Mouse (Mus musculus) embryonic facial prominence, embryonic 12.5 days (tissue): ENCODE data around the gene Ehd4. TPM values are rescaled to one million over a fixed set of nuclear protein-coding genes. Genes with fewer than 3 reads are reported as not detected.

Source experiments
- ATAC-seq: fragments of 200-750 bp; cut with Nextera tagmentation; 2 replicates; pipeline ENCODE4 v1.8.0; 2017; ENCODE audit not compliant: insufficient number of reproducible peaks, insufficient read depth, low FRiP score, low TSS enrichment
- H3K27ac ChIP-seq: fragments of 300-500 bp; sonication (generic); 2 replicates; pipeline ENCODE4 v1.5.1; 2016; ENCODE audit warnings: mild to moderate bottlenecking
- H3K27me3 ChIP-seq: fragments of 300-500 bp; sonication (generic); 2 replicates; pipeline ENCODE4 v1.6.1; 2016; ENCODE audit warnings: mild to moderate bottlenecking, moderate library complexity
- H3K36me3 ChIP-seq: fragments of 300-500 bp; sonication (generic); 2 replicates; pipeline ENCODE4 v1.6.1; 2016; ENCODE audit warnings: mild to moderate bottlenecking
- H3K4me1 ChIP-seq: fragments of 300-500 bp; sonication (generic); 2 replicates; pipeline ENCODE4 v1.6.1; 2016
- H3K4me2 ChIP-seq: fragments of 300-500 bp; sonication (generic); replicated peaks from 2 replicates; pipeline ENCODE4 v1.6.1; 2016; ENCODE audit warnings: mild to moderate bottlenecking, moderate library complexity
- H3K4me3 ChIP-seq: fragments of 300-500 bp; sonication (generic); 2 replicates; pipeline ENCODE4 v1.5.1; 2016; ENCODE audit warnings: mild to moderate bottlenecking
- H3K9ac ChIP-seq: fragments of 300-500 bp; sonication (generic); 2 replicates; pipeline ENCODE4 v1.6.1; 2016; ENCODE audit warnings: mild to moderate bottlenecking, moderate library complexity
- H3K9me3 ChIP-seq: fragments of 300-500 bp; sonication (generic); 2 replicates; pipeline ENCODE4 v1.6.1; 2016; ENCODE audit warnings: mild to moderate bottlenecking, moderate library complexity
- WGBS: fragments of 180-500 bp; shearing (Covaris S2); methylation state at CpG from one replicate; pipeline ENCODE4 v1.1.7; 2016; 5-methylcytosine and 5-hydroxymethylcytosine counted together
- polyA plus RNA-seq: library from polyadenylated mRNA; unstranded; fragments of >200 nt; fragmentation: Nextera tagmentation; extraction: Ambion mirVana; gene quantifications from 2 replicates; pipeline ENCODE4 v1.2.1, GENCODE M21; 2016

Gene Ehd4
- polyA plus RNA-seq, 1 experiment from 2014 or later = 22.8 TPM

GRCm38 (mm10) chr2:120125461-120125860 is 28.9 kb downstream of the Ehd4 start:
- ATAC-seq = no peak
- H3K4me1 ChIP-seq = peaks cover 17% of the 10 kb centered on the region
- no peak overlapping the region for H3K27ac ChIP-seq
- no peak overlapping the region for H3K4me3 ChIP-seq
- H3K9me3 ChIP-seq = no peaks in the 10 kb centered on the region
- WGBS = 97% methylated on average over 1 of the region's 1 CpGs
- no peaks in the 10 kb centered on the region for H3K36me3 ChIP-seq
- no peak overlapping the region for H3K9ac ChIP-seq
- H3K27me3 ChIP-seq = no peaks in the 10 kb centered on the region
- H3K4me2 ChIP-seq = no peak overlapping the region

GRCm38 (mm10) chr2:120124946-120125345 is 29.5 kb downstream of the Ehd4 start:
- Histone ChIP-seq H3K4me3 (no peak overlapping the region), H3K27ac (no peak overlapping the region), H3K9me3 (no peaks in the 10 kb centered on the region), H3K4me2 (no peak overlapping the region), H3K9ac (no peak overlapping the region), H3K27me3 (no peaks in the 10 kb centered on the region), H3K4me1 (peaks cover 16% of the 10 kb centered on the region), H3K36me3 (no peaks in the 10 kb centered on the region)
- 88% methylated on average over 2 of the region's 2 CpGs for WGBS
- ATAC-seq = no peak

DNA sequence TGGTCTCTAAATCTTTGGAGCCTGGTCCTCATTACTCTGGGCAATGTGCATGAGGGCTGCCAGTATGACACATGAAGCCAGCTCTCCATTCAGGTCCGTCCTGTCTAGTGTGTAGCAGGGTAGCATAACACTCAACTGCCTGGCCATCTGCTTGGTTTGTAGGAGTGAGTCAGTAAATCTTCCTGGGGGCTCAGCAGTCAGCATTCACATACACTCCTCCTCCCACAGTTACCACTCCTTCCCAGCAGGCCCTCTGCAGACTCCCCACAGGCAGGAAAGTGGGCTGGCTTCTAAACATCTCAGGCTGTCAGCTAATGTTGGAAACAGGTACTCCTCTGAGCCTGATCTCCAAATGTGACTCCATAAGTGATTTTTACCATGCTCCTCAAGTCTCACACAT is 30.3 kb downstream of the Ehd4 start:
- Histone ChIP-seq H3K4me1 (peaks cover 11% of the 10 kb centered on the region; the same call in 1 of the 2 replicates), H3K9ac (no peak overlapping the region), H3K9me3 (no peaks in the 10 kb centered on the region), H3K27me3 (no peaks in the 10 kb centered on the region), H3K36me3 (no peaks in the 10 kb centered on the region), H3K27ac (no peak overlapping the region), H3K4me2 (no peak overlapping the region), H3K4me3 (no peak overlapping the region)
- no peak for ATAC-seq
- 37% methylated on average over 1 of the region's 1 CpGs for WGBS

DNA sequence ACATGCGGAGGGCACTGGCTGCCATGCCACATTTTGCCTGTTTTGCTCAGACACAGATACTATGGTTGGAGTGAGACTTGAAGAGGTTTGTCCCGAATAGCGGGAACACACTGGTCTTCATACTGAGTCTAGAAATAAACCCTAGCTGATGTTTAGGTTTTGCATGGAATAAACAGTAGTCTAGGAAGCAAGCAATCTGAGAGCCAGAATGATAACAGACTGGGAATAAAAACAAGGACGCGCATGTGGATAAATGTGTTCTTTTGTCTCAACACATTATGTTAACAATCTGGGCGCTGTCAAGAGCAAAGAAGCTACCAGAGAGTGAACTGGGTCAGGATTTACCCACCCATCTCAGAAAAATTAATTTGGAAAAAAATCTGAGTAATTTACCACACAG is 31.4 kb downstream of the Ehd4 start:
- Histone ChIP-seq H3K9me3 (no peaks in the 10 kb centered on the region), H3K27me3 (no peaks in the 10 kb centered on the region), H3K4me3 (no peak overlapping the region), H3K36me3 (no peaks in the 10 kb centered on the region), H3K9ac (no peak overlapping the region), H3K4me2 (no peak overlapping the region), H3K27ac (no peak overlapping the region), H3K4me1 (0 out of 2 replicates have a peak, but pooled peaks cover 3% of the 10 kb centered on the region)
- ATAC-seq = no peak
- 94% methylated on average over 6 of the region's 6 CpGs for WGBS

DNA sequence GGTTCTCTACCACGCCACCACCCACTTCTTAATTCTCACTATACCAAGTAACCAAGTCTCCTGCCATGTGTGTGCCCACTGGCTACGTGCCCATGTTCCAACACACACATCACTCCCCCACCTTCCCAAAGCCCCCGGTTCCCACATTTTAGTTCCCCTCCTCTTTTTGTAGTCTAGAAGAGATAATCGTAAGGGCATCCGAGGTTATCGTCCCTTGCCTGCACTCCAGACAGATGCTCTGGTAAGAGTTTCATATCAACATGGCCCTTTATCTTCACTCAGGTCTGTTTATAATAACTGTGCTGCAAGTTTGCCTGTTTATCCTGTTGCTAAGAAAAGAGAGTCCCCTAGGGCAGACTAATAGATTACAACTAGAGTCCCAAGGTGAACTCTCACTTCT is 37.1 kb downstream of the Ehd4 start:
- Histone ChIP-seq H3K9ac (no peak overlapping the region), H3K4me2 (no peak overlapping the region), H3K4me3 (no peak overlapping the region), H3K36me3 (no peaks in the 10 kb centered on the region), H3K4me1 (peaks cover 4% of the 10 kb centered on the region; the same call in 1 of the 2 replicates), H3K9me3 (no peaks in the 10 kb centered on the region), H3K27me3 (no peaks in the 10 kb centered on the region), H3K27ac (no peak overlapping the region)
- no peak for ATAC-seq
- WGBS = 88% methylated on average over 6 of the region's 6 CpGs

DNA sequence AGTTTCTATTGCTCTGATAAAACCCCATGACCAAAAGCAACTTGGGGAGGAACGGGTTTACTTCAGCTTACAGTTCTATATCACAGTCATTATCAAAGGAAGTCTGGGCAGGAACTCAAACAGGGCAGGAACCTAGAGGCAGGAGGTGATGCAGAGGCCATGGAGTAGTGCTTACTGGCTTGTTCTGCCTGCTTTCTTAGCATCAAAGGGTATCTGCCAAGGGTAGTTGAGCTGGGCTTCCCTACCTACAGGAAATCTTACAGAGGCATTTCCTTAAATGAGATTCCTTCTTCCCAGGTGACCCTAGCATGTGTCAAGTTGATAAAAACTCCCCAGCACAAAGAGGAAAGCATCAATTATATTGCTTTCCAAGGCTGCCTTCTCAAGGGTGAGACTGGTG is 38.0 kb downstream of the Ehd4 start:
- H3K4me1 ChIP-seq = peaks cover 6% of the 10 kb centered on the region; the same call in 1 of the 2 replicates
- H3K4me2 ChIP-seq = no peak overlapping the region
- H3K9me3 ChIP-seq = no peaks in the 10 kb centered on the region
- 82% methylated on average over 1 of the region's 1 CpGs for WGBS
- ATAC-seq = no peak
- no peaks in the 10 kb centered on the region for H3K27me3 ChIP-seq
- no peak overlapping the region for H3K9ac ChIP-seq
- no peak overlapping the region for H3K4me3 ChIP-seq
- no peak overlapping the region for H3K27ac ChIP-seq
- H3K36me3 ChIP-seq = no peaks in the 10 kb centered on the region

DNA sequence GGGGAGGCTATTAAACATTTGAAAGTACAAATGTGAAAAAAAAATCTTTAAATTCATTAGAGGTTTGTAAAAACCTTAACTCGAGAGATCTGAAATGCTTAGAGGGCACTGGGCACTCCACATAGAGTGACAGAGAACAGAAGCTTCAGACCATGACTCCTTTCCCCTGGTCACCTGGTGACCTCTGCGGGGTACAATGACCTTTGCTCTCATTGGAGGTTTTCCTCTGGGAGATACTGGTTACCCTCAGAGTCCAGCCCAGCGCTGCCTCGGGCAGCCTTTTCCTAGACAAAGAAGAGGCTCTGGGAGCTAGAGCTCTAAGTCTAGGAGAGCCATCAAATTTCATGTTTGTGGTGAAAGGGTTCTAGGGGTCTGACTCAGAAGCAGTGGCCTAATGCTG is 39.4 kb downstream of the Ehd4 start:
- H3K27ac ChIP-seq = no peak overlapping the region
- peaks cover 6% of the 10 kb centered on the region; the same call in 1 of the 2 replicates for H3K4me1 ChIP-seq
- ATAC-seq = no peak
- no peak overlapping the region for H3K9ac ChIP-seq
- WGBS = 58% methylated on average over 4 of the region's 4 CpGs
- no peaks in the 10 kb centered on the region for H3K9me3 ChIP-seq
- H3K27me3 ChIP-seq = no peaks in the 10 kb centered on the region
- H3K36me3 ChIP-seq = no peaks in the 10 kb centered on the region
- no peak overlapping the region for H3K4me2 ChIP-seq
- no peak overlapping the region for H3K4me3 ChIP-seq

DNA sequence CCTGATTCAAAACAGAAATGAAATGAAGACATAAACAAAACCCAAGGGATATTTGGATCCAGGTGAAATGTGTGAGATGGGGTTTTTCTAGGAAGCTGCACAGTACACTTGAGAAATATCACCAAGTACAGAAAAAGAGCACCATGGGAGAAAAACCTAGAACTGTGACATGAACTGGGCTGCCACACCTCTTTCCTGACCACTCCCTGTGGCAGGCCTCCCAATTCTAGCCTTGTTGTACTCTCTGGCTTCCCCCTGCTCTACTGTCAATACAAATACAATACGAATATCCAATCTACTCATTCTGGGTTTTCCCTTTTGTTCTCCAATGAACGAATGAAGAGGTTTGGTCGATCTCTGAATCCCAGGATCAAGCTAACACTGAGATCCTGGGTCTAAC is 40.4 kb downstream of the Ehd4 start:
- Histone ChIP-seq H3K27me3 (no peaks in the 10 kb centered on the region), H3K9me3 (no peaks in the 10 kb centered on the region), H3K4me2 (no peak overlapping the region), H3K9ac (no peak overlapping the region), H3K27ac (no peak overlapping the region), H3K4me1 (peaks cover 6% of the 10 kb centered on the region; the same call in 1 of the 2 replicates), H3K4me3 (no peak overlapping the region), H3K36me3 (no peaks in the 10 kb centered on the region)
- WGBS = 89% methylated on average over 3 of the region's 3 CpGs
- no peak for ATAC-seq

- Histone ChIP-seq H3K36me3 (no peaks in the 10 kb centered on the region), H3K27ac (no peak overlapping the region), H3K9ac (no peak overlapping the region), H3K9me3 (no peaks in the 10 kb centered on the region), H3K4me3 (no peak overlapping the region), H3K4me2 (no peak overlapping the region), H3K27me3 (no peaks in the 10 kb centered on the region), H3K4me1 (peaks cover 6% of the 10 kb centered on the region; the same call in 1 of the 2 replicates)
- 91% methylated on average over 6 of the region's 6 CpGs for WGBS
- ATAC-seq = no peak
These were observed 40.9 kb downstream of the Ehd4 start for GRCm38 (mm10) chr2:120113476-120113875.

- Histone ChIP-seq H3K4me3 (no peak overlapping the region), H3K9ac (no peak overlapping the region), H3K27me3 (no peaks in the 10 kb centered on the region), H3K36me3 (no peaks in the 10 kb centered on the region), H3K27ac (no peak overlapping the region), H3K9me3 (no peaks in the 10 kb centered on the region), H3K4me2 (no peak overlapping the region), H3K4me1 (peaks cover 6% of the 10 kb centered on the region; the same call in 1 of the 2 replicates)
- no peak for ATAC-seq
- WGBS = 53% methylated on average over 4 of the region's 4 CpGs
These were observed 42.8 kb downstream of the Ehd4 start for GRCm38 (mm10) chr2:120111596-120111995.

DNA sequence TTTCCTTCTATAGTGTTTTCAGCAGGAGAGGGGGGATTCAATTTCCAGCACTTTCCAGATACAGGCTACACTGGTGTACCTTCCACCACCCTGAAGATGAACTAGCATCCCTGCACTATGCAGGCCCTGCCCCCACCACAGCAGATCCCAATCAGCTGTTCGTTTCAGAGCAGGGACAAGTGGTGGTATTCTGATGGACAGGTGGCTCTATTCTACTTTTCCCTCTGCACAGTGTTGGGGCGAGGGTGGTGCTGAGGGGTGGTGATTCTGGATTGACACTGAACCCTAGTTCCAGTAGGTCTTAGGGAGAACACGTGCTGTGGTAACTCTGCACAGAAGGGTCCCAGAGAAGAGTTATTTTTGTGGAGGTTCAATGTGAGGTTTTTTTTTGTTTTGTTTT is 43.2 kb downstream of the Ehd4 start:
- Histone ChIP-seq H3K36me3 (no peaks in the 10 kb centered on the region), H3K4me3 (no peak overlapping the region), H3K4me2 (no peak overlapping the region), H3K9ac (no peak overlapping the region), H3K9me3 (no peaks in the 10 kb centered on the region), H3K27me3 (no peaks in the 10 kb centered on the region), H3K27ac (no peak overlapping the region), H3K4me1 (peaks cover 6% of the 10 kb centered on the region; the same call in 1 of the 2 replicates)
- no peak for ATAC-seq
- WGBS = 71% methylated on average over 3 of the region's 3 CpGs

DNA sequence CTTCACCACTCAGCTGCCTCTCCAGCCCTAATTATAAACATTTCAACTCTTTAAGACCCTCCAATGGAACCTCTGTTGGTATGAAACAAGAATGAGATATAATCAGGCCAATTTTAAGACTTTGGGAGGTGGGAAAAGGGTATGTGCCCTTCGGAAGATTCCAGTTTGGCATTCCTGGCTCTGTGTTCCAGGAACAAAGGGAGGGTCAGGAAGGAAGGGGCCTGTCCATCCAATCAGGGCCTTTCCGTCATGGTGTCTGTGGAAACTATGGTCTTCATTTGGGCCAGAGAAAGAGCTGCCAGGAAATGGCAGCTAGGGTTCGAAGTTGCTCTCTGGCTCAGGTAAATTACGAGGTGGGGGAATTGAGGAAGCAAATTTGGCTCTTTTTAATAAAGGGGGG is 46.3 kb downstream of the Ehd4 start:
- Histone ChIP-seq H3K9me3 (no peaks in the 10 kb centered on the region), H3K36me3 (no peaks in the 10 kb centered on the region), H3K4me3 (no peak overlapping the region), H3K27me3 (no peaks in the 10 kb centered on the region), H3K4me1 (peaks cover 9% of the 10 kb centered on the region), H3K9ac (no peak overlapping the region), H3K4me2 (no peak overlapping the region), H3K27ac (no peak overlapping the region)
- no peak for ATAC-seq
- WGBS = 87% methylated on average over 4 of the region's 4 CpGs

DNA sequence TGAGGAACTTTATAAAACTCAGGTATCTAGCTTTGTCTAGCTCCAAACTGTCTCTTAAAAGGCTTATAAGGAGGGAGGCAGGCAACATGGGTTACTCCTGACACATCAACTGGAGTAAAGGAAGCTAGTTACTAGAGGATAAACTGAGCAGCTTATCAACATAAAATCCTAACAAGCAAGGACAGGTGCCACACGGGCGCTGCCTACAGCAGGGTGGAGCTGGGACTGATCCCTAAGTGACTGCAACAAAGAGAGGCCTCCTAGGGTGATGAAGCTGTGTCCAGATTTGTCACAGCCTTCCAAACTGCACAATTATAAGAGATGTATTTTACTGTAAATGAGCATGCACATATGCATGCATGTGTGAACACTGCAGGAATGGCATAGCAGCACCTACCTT is 47.0 kb downstream of the Ehd4 start:
- peaks cover 16% of the 10 kb centered on the region for H3K4me1 ChIP-seq
- 89% methylated on average over 2 of the region's 2 CpGs for WGBS
- no peak overlapping the region for H3K4me2 ChIP-seq
- no peak for ATAC-seq
- H3K27ac ChIP-seq = no peak overlapping the region
- H3K9ac ChIP-seq = no peak overlapping the region
- no peaks in the 10 kb centered on the region for H3K27me3 ChIP-seq
- no peaks in the 10 kb centered on the region for H3K36me3 ChIP-seq
- H3K4me3 ChIP-seq = no peak overlapping the region
- no peaks in the 10 kb centered on the region for H3K9me3 ChIP-seq
